Mouse (Mus musculus) intestine, postnatal 0 days (tissue): ENCODE measurements around the gene Fkbp6. TPM values are rescaled to one million over a fixed set of nuclear protein-coding genes. Genes with fewer than 3 reads are reported as not detected.

Experiments used
- ATAC-seq: fragments of 200-750 bp; cut with Nextera tagmentation; 2 replicates; pipeline ENCODE4 v1.8.0; 2017; ENCODE audit warnings: mild to moderate bottlenecking, moderate TSS enrichment, moderate library complexity
- H3K27ac ChIP-seq: fragments of 300-500 bp; sonication (generic); 2 replicates; pipeline ENCODE4 v1.5.1; 2014; ENCODE audit warnings: mild to moderate bottlenecking, low read depth, low read length, moderate library complexity
- H3K27me3 ChIP-seq: fragments of 300-500 bp; sonication (generic); replicated peaks from 2 replicates; pipeline ENCODE4 v1.6.1; 2014; ENCODE audit warnings: low read length, mixed read lengths; ENCODE audit not compliant: control insufficient read depth, insufficient read depth
- H3K36me3 ChIP-seq: fragments of 300-500 bp; sonication (generic); 2 replicates; pipeline ENCODE4 v1.6.1; 2014; ENCODE audit warnings: mild to moderate bottlenecking, moderate library complexity; ENCODE audit not compliant: control insufficient read depth, insufficient read depth
- H3K4me1 ChIP-seq: fragments of 300-500 bp; sonication (generic); replicated peaks from 2 replicates; pipeline ENCODE4 v1.6.1; 2014; ENCODE audit warnings: antibody characterized with exemption, low read length, mixed read lengths; ENCODE audit not compliant: control insufficient read depth, insufficient read depth
- H3K4me2 ChIP-seq: fragments of 300-500 bp; sonication (generic); replicated peaks from 2 replicates; pipeline ENCODE4 v1.6.1; 2014; ENCODE audit warnings: low read depth, mild to moderate bottlenecking, moderate library complexity
- H3K4me3 ChIP-seq: fragments of 300-500 bp; sonication (generic); 2 replicates; pipeline ENCODE4 v1.5.1; 2014; ENCODE audit warnings: low read depth, low read length
- H3K9ac ChIP-seq: fragments of 300-500 bp; sonication (generic); 2 replicates; pipeline ENCODE4 v1.6.1; 2014; ENCODE audit warnings: mild to moderate bottlenecking, low read depth, low read length
- H3K9me3 ChIP-seq: fragments of 300-500 bp; sonication (generic); 2 replicates; pipeline ENCODE4 v1.6.1; 2016; ENCODE audit warnings: mixed run types; ENCODE audit not compliant: control insufficient read depth
- CTCF ChIP-seq: sonication (generic); IDR thresholded peaks from 2 replicates; pipeline ENCODE4 v1.5.1; 2016; ENCODE audit warnings: low read depth, mild to moderate bottlenecking, control low read depth, antibody characterized with exemption, moderate library complexity
- WGBS: fragments of 180-500 bp; shearing (Covaris S2); extraction: QIAGEN DNeasy Blood & Tissue Kit; methylation state at CpG from one replicate; pipeline ENCODE4 v1.1.7; 2014; 5-methylcytosine and 5-hydroxymethylcytosine counted together
- polyA plus RNA-seq: library from polyadenylated mRNA; unstranded; fragments of >200 nt; fragmentation: Nextera tagmentation; extraction: Ambion mirVana; gene quantifications from 2 replicates; pipeline ENCODE4 v1.2.1, GENCODE M21; 2015

The Fkbp6 gene
- polyA plus RNA-seq, 1 experiment from 2014 or later: 0.12 TPM

DNA sequence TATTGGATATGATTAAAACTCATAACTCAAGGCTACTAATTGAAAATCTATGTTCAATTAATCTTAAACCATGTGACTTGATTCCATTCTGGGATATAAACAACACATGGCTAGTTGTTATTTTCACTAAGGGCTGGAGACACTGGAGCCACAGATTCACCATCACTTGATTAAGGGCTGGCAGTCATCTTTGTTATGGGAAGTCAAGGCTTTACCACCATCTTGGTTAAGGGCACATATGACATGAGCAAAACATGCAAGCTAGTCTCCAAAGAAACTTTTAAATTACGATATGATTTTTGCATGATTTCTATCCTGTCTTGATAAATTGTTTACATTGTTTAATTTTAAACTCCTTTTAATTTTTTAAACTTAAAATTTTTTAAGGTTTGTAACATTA lies 27.6 kb downstream of the Fkbp6 start:
- no peak for TF ChIP-seq CTCF
- Histone ChIP-seq H3K9me3 (no peaks in the 10 kb centered on the region), H3K36me3 (no peaks in the 10 kb centered on the region), H3K4me3 (no peak overlapping the region), H3K27me3 (no peaks in the 10 kb centered on the region), H3K4me2 (no peak overlapping the region), H3K27ac (no peak overlapping the region), H3K4me1 (no peaks in the 10 kb centered on the region), H3K9ac (no peak overlapping the region)
- WGBS: 90% methylated on average over 1 of the region's 1 CpGs
- no peak for ATAC-seq

GRCm38 (mm10) chr5:135319856-135320255 lies 30.0 kb downstream of the Fkbp6 start:
- Histone ChIP-seq H3K4me3 (no peak overlapping the region), H3K27me3 (no peaks in the 10 kb centered on the region), H3K36me3 (no peaks in the 10 kb centered on the region), H3K4me1 (no peaks in the 10 kb centered on the region), H3K9me3 (no peaks in the 10 kb centered on the region), H3K9ac (no peak overlapping the region), H3K4me2 (no peak overlapping the region), H3K27ac (no peak overlapping the region)
- ATAC-seq: no peak
- peak; percentile 49; the same call in 1 of the 2 replicates for TF ChIP-seq CTCF
- 53% methylated on average over 2 of the region's 2 CpGs for WGBS

DNA sequence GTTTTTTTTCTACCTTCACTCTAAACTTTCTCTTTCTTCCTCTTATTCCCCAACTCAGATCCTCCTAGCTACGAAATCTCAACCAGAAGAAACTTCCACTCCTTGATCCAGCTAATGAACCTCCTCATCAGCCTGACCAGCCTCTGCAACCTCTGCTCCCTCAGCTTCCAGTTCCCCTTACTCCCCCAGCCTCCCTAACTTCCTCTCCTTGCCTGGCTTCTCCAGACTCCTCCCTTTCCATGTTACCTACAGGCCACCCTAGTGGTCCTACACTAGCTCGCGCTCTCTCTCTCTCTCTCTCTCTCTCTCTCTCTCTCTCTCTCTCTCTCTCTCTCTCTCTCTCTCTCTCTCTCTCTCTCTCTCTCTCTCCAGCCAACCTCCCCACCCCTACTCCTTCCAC lies 33.7 kb downstream of the Fkbp6 start:
- ATAC-seq: no peak
- Histone ChIP-seq H3K4me2 (no peak overlapping the region), H3K4me3 (no peak overlapping the region), H3K27me3 (no peaks in the 10 kb centered on the region), H3K9me3 (no peaks in the 10 kb centered on the region), H3K27ac (no peak overlapping the region), H3K9ac (no peak overlapping the region), H3K36me3 (no peaks in the 10 kb centered on the region), H3K4me1 (no peaks in the 10 kb centered on the region)
- WGBS: 74% methylated on average over 3 of the region's 3 CpGs
- TF ChIP-seq CTCF: no peak

DNA sequence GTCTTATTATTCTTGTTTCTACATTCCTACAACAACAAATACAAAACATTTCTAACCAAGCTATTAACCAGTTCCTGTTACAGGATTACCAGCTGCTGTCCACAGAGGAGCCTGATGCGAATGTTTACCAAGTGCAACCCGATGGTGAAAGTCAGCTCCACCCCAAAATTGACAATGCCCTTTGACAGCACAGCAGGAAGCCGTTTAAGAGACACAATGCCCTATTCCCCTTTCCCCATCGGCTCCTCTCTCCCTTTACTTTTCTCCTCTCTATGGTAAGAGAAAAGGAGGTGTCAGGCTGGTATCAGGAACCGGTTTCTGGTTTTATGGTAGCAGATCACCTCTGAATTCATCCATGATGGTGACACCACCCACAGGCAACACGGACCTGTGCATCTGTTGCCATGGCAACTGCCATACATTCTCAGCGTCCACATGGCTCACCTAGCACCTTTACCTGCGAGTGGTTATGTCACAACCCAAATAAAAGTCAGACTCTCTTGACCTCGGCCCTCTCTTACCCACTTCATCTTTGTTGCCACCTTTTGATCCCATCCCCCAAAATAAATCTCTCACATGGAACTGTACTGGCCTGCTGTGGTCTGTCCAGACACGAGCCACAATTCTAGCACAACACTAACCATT lies 43.4 kb downstream of the Fkbp6 start:
- no peaks in the 10 kb centered on the region for H3K36me3 ChIP-seq
- no peak for TF ChIP-seq CTCF
- no peak overlapping the region for H3K4me3 ChIP-seq
- no peak overlapping the region for H3K4me2 ChIP-seq
- no peak for ATAC-seq
- WGBS: 23% methylated on average over 10 of the region's 10 CpGs
- no peak overlapping the region for H3K27ac ChIP-seq
- no peaks in the 10 kb centered on the region for H3K9me3 ChIP-seq
- H3K9ac ChIP-seq: no peak overlapping the region
- H3K27me3 ChIP-seq: no peaks in the 10 kb centered on the region
- H3K4me1 ChIP-seq: no peaks in the 10 kb centered on the region

DNA sequence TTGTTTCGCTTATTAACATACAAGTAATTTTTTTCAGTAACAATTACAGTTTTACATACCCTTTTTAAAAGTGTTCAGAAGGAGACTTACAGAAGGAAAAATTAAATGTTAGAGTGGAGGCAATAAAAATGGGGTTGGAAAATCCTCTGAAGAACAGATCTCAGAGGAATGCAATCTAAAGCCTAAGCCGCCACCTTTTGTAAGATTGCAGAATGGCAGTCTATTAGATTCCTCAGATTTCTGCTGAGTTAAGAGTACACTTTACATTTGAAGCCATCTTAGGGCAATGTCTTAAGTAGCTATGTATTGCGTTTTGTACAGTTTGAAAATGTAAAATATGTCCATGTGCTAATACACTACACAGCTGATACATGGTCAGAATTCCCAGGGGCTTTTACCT lies 47.4 kb downstream of the Fkbp6 start:
- no peak overlapping the region for H3K27ac ChIP-seq
- no peaks in the 10 kb centered on the region for H3K4me1 ChIP-seq
- H3K4me3 ChIP-seq: no peak overlapping the region
- no peaks in the 10 kb centered on the region for H3K36me3 ChIP-seq
- WGBS: 78% methylated on average over 3 of the region's 3 CpGs
- no peaks in the 10 kb centered on the region for H3K27me3 ChIP-seq
- H3K4me2 ChIP-seq: no peak overlapping the region
- TF ChIP-seq CTCF: 0 out of 2 replicates have a peak, but pooled peaks have one; percentile 22
- no peaks in the 10 kb centered on the region for H3K9me3 ChIP-seq
- no peak overlapping the region for H3K9ac ChIP-seq
- ATAC-seq: no peak

GRCm38 (mm10) chr5:135301916-135302315 lies 47.9 kb downstream of the Fkbp6 start:
- Histone ChIP-seq H3K4me1 (no peaks in the 10 kb centered on the region), H3K36me3 (no peaks in the 10 kb centered on the region), H3K9me3 (no peaks in the 10 kb centered on the region), H3K4me3 (no peak overlapping the region), H3K4me2 (no peak overlapping the region), H3K27me3 (no peaks in the 10 kb centered on the region), H3K9ac (no peak overlapping the region), H3K27ac (no peak overlapping the region)
- ATAC-seq: no peak
- no peak for TF ChIP-seq CTCF
- 41% methylated on average over 3 of the region's 3 CpGs for WGBS

DNA sequence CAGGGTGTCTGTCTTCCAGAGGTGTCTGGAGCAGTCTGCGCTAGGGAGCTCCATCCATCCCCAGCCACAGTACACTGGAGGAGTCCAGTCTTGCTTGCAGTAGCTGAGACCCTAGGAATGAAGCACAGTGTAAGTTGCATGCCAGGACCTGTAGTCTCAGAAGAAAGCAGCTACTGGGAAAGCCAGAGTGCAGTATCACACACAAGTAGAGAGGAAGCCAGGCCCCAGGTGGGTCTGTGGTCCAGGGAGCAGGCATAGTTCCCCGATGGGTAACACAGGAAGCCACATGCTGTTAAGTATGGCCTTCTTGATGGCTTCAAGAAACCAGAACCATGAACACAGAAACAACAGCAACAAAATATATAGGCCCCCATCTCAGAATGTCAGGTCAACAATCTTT lies 57.8 kb downstream of the Fkbp6 start:
- Histone ChIP-seq H3K9me3 (no peaks in the 10 kb centered on the region), H3K4me3 (no peak overlapping the region), H3K4me2 (no peak overlapping the region), H3K9ac (no peak overlapping the region), H3K27me3 (no peaks in the 10 kb centered on the region), H3K27ac (no peak overlapping the region), H3K36me3 (no peaks in the 10 kb centered on the region), H3K4me1 (no peaks in the 10 kb centered on the region)
- no peak for ATAC-seq
- WGBS: 81% methylated on average over 2 of the region's 2 CpGs
- TF ChIP-seq CTCF: no peak
